Mouse (Mus musculus) gastrocnemius, postnatal 36 days (tissue): Measurements from ENCODE around the gene Padi3. TPM values are rescaled to one million over a fixed set of nuclear protein-coding genes. Genes with fewer than 3 reads are reported as not detected.
A peak's percentile ranks its signal among the peaks of the same experiment; 100 is the strongest.

Source experiments
- DNase-seq, 2 experiments: peaks; one replicate each; pipeline ENCODE4 v3.0.0; 2022
- intact Hi-C: fragments of 180-260 bp; cut with DNase I; formaldehyde crosslinking; loops from one replicate; pipeline ENCODE4 v1.15.1; 2025
- total RNA-seq, 2 experiments: library from RNA; stranded (reverse); gene quantifications; 2 replicates each; pipeline ENCODE4 v1.2.3; 2021

The Padi3 gene
- total RNA-seq, 2 experiments from 2014 or later, result 2.0 to 3.0 TPM

GRCm38 (mm10) chr4:140817413-140817812 is 7.0 kb upstream of the Padi3 start:
- intact Hi-C loops, result loop anchor here (10.0 kb wide), 1 partner anchor 217 kb away; no protein-coding TSS in a partner anchor
- DNase-seq, result no peak

GRCm38 (mm10) chr4:140815996-140816917 is 5.8 kb upstream of the Padi3 start:
- no peak for DNase-seq
- intact Hi-C loops, result loop anchor here (10.0 kb wide), 1 partner anchor 219 kb away; no protein-coding TSS in a partner anchor

DNA sequence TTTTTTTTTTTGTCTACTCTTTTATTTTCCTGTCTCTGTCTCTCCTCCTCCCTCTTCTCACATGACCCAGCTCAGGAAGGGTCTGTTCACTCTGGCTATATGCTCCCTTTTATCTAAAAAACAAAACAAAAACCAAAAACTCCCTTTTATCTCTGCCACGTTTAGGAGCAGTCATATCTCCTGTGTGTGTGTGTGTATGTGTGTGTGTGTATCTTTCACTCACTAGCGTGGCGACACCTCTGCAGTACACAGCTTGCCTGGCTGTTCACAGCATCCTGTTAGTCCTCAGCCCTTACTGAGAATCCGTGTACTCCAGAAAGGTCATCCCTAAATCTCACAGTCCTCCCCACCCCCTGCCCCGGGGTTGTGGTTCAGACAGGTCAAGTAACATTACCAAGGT is 5.0 kb upstream of the Padi3 start:
- DNase-seq, result no peak
- intact Hi-C loops, result loop anchor here (10.0 kb wide), 1 partner anchor 219 kb away; no protein-coding TSS in a partner anchor

GRCm38 (mm10) chr4:140814241-140815225 is 4.1 kb upstream of the Padi3 start:
- intact Hi-C loops, result loop anchor here (10.0 kb wide), 1 partner anchor 220 kb away; no protein-coding TSS in a partner anchor
- peak in 1 of 2 experiments; percentile 37 for DNase-seq

DNA sequence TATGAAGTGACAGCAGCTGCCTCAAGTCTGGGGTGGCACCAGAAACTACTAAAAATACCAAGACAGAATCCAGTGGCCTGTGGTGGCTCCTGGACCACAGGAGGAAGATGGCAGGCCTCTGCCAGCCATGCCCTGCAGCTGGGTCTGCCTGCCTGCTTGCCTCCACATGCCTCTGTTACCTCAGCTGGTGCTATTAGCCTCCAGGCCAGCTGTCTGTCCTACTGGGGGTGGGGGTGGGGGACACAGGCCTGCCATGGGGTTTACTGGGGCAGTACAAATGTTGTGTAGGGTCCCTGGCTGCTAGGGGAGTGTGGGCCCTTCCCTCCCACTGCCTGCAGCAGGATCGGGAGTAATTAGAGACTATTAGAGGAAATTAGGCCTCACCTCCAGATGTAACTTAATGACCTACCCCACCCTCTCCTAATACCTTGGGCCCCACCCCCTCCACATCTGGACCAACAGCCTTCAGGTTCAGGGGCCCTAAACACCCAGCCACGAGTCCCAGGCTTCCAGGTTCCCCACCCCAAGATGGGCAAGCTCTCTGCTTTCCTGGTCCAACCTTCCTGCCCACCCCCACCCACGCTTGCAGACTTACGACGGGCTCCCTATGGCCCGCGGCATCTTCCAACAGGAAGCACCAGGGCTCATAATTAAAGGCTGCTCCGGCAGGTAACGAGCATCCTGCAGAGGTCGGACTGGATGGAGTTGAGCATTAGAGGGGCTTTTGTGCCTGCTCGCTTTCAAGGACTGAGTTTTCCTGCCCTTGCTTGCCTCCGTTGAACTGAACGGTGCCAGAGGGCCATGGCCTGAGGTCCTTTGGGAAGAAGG is 3.1 kb upstream of the Padi3 start:
- intact Hi-C loops, result loop anchor here (10.0 kb wide), 1 partner anchor 221 kb away; no protein-coding TSS in a partner anchor
- DNase-seq, result no peak

- DNase-seq, result no peak
- intact Hi-C loops, result loop anchor here (10.0 kb wide), 1 partner anchor 222 kb away; no protein-coding TSS in a partner anchor
Observed at GRCm38 (mm10) chr4:140812609-140813008, 2.2 kb upstream of the Padi3 start.

DNA sequence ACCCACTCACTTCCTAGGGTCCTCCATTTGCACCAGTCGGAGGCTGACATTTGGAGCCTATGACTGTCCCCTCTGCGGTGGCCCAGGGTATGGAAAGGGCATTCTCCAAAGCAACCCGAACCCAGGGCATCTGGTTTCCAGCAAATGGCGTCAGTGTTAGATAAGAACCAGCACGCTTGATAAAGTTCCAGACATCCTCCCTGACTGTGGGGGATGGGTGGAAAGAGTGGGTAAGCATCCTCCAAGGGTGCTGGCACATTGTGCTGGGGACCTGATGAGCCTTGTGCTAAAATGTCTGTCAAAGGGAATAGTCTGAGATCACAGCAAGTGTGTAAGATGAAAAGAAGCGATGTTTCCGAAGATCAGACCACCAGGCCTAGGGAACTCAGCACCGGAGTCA is 1.7 kb upstream of the Padi3 start:
- intact Hi-C loops, result loop anchor here (10.0 kb wide), 1 partner anchor 223 kb away; no protein-coding TSS in a partner anchor
- no peak for DNase-seq

DNA sequence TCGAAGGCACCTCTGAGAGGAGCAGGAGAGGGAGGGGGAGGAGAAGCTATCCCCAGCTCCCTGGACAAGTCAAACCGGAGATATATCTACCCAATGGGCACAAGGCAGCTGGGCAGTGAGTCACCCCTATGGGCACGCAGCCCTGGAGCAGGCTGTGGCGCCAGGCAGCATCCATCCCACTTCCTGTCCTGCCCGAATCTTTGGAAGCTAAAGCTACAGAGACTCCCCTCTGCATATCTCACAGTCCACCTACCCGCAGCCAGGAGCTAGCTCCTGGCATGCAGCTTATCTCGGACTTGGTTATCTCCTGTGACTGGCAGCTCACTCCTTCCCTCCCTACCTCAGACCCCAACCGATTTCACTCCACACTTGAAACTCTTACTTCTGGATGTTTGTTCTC is 1.3 kb downstream of the Padi3 start:
- DNase-seq, result no peak
- intact Hi-C loops, result no loop called here

GRCm38 (mm10) chr4:140804601-140805000 is 5.8 kb downstream of the Padi3 start:
- intact Hi-C loops, result no loop called here
- DNase-seq, result peak; percentile 40 to 45

- DNase-seq, result no peak
- intact Hi-C loops, result no loop called here
Observed at GRCm38 (mm10) chr4:140801364-140801763, 9.1 kb downstream of the Padi3 start.

GRCm38 (mm10) chr4:140796786-140797185 is 13.7 kb downstream of the Padi3 start:
- no peak for DNase-seq
- intact Hi-C loops, result no loop called here

- intact Hi-C loops, result no loop called here
- no peak for DNase-seq
Observed at GRCm38 (mm10) chr4:140794678-140795077, 15.8 kb downstream of the Padi3 start.

- DNase-seq, result no peak
- intact Hi-C loops, result no loop called here
Observed at GRCm38 (mm10) chr4:140793795-140794194, 16.7 kb downstream of the Padi3 start.

GRCm38 (mm10) chr4:140792584-140792983 is 17.9 kb downstream of the Padi3 start:
- intact Hi-C loops, result no loop called here
- DNase-seq, result no peak

DNA sequence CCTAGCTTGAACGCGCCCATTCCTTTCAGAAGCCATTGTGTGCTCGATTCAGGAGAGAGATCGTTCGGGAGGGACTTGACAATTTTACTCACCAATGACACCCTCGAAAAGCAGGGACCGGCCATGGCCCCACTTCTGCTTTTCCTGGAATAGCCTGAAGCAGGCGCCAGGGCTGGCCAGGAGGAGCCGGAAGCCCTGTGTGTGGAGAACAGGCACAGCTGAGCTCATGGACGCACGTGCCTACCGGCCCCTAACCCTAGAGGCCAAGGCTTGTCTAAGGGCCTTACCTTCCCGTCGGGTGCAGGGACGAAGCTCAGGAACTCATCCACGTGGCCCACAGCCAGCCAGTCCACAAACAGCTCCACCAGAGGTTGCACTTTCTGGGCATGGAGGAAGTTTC is 19.4 kb downstream of the Padi3 start:
- no peak for DNase-seq
- intact Hi-C loops, result no loop called here

- intact Hi-C loops, result loop anchor here (2.0 to 5.0 kb wide), 2 partner anchors 113 to 167 kb away; no protein-coding TSS in a partner anchor
- DNase-seq, result no peak
Observed at GRCm38 (mm10) chr4:140789983-140790382, 20.5 kb downstream of the Padi3 start.

- peak; percentile 61 to 70 for DNase-seq
- intact Hi-C loops, result loop anchor here (2.0 to 5.0 kb wide), 2 partner anchors 114 to 168 kb away; no protein-coding TSS in a partner anchor
Observed at GRCm38 (mm10) chr4:140788983-140789382, 21.5 kb downstream of the Padi3 start.

GRCm38 (mm10) chr4:140788264-140788663 is 22.2 kb downstream of the Padi3 start:
- intact Hi-C loops, result loop anchor here (2.0 to 5.0 kb wide), 2 partner anchors 115 to 169 kb away; no protein-coding TSS in a partner anchor
- DNase-seq, result no peak

- intact Hi-C loops, result loop anchor here (5.0 kb wide), 1 partner anchor 170 kb away; no protein-coding TSS in a partner anchor
- no peak for DNase-seq
Observed at GRCm38 (mm10) chr4:140787414-140787813, 23.0 kb downstream of the Padi3 start.
